Mouse (Mus musculus) stomach, embryonic 14.5 days (tissue): Measurements from ENCODE around the gene Tmprss7. TPM values are rescaled to one million over a fixed set of nuclear protein-coding genes. Genes with fewer than 3 reads are reported as not detected.

Source experiments
- ATAC-seq: fragments of 200-750 bp; cut with Nextera tagmentation; 2 replicates; pipeline ENCODE4 v1.8.0; 2017; ENCODE audit warnings: low read depth, moderate TSS enrichment; ENCODE audit not compliant: insufficient number of reproducible peaks, insufficient read depth, low FRiP score
- H3K27ac ChIP-seq: fragments of 300-500 bp; sonication (generic); 2 replicates; pipeline ENCODE4 v1.5.1; 2014; ENCODE audit warnings: mild to moderate bottlenecking, low read length, moderate library complexity, mixed read lengths
- H3K27me3 ChIP-seq: fragments of 300-500 bp; sonication (generic); 2 replicates; pipeline ENCODE4 v1.6.1; 2014; ENCODE audit warnings: low read length, control low read depth, mixed read lengths; ENCODE audit not compliant: control insufficient read depth, insufficient read depth
- H3K36me3 ChIP-seq: fragments of 300-500 bp; sonication (generic); 2 replicates; pipeline ENCODE4 v1.6.1; 2014; ENCODE audit warnings: mild to moderate bottlenecking, control low read depth, low read length, moderate library complexity, mixed read lengths; ENCODE audit not compliant: control insufficient read depth, insufficient read depth
- H3K4me1 ChIP-seq: fragments of 300-500 bp; sonication (generic); 2 replicates; pipeline ENCODE4 v1.6.1; 2014; ENCODE audit warnings: low read length, control low read depth, mixed read lengths; ENCODE audit not compliant: control insufficient read depth, insufficient read depth
- H3K4me2 ChIP-seq: fragments of 300-500 bp; sonication (generic); replicated peaks from 2 replicates; pipeline ENCODE4 v1.6.1; 2014; ENCODE audit warnings: low read depth, low read length, control low read depth
- H3K4me3 ChIP-seq: fragments of 300-500 bp; sonication (generic); 2 replicates; pipeline ENCODE4 v1.5.1; 2014; ENCODE audit warnings: low read depth, low read length, control low read depth
- H3K9ac ChIP-seq: fragments of 300-500 bp; sonication (generic); replicated peaks from 2 replicates; pipeline ENCODE4 v1.6.1; 2014; ENCODE audit warnings: low read depth, mild to moderate bottlenecking, control low read depth, low read length, moderate library complexity, mixed read lengths
- H3K9me3 ChIP-seq: fragments of 300-500 bp; sonication (generic); 2 replicates; pipeline ENCODE4 v1.6.1; 2016; ENCODE audit warnings: low read depth, low read length, control low read depth; ENCODE audit not compliant: control insufficient read depth
- WGBS: fragments of 180-500 bp; shearing (Covaris S2); extraction: QIAGEN DNeasy Blood & Tissue Kit; methylation state at CpG from one replicate; pipeline ENCODE4 v1.1.7; 2014; 5-methylcytosine and 5-hydroxymethylcytosine counted together
- polyA plus RNA-seq: library from polyadenylated mRNA; unstranded; fragments of >200 nt; fragmentation: Nextera tagmentation; extraction: Ambion mirVana; gene quantifications from 2 replicates; pipeline ENCODE4 v1.2.1, GENCODE M21; 2014

The Tmprss7 gene
- polyA plus RNA-seq, 1 experiment from 2014 or later, result not detected

- Histone ChIP-seq H3K9ac (no peak overlapping the region), H3K36me3 (no peaks in the 10 kb centered on the region), H3K27me3 (no peaks in the 10 kb centered on the region), H3K4me1 (no peaks in the 10 kb centered on the region), H3K9me3 (no peaks in the 10 kb centered on the region), H3K4me3 (no peak overlapping the region), H3K27ac (no peak overlapping the region), H3K4me2 (no peak overlapping the region)
- ATAC-seq, result no peak
- WGBS, result 48% methylated on average over 5 of the region's 5 CpGs
Observed at GRCm38 (mm10) chr16:45699301-45699700, 5.8 kb upstream of the Tmprss7 start.

DNA sequence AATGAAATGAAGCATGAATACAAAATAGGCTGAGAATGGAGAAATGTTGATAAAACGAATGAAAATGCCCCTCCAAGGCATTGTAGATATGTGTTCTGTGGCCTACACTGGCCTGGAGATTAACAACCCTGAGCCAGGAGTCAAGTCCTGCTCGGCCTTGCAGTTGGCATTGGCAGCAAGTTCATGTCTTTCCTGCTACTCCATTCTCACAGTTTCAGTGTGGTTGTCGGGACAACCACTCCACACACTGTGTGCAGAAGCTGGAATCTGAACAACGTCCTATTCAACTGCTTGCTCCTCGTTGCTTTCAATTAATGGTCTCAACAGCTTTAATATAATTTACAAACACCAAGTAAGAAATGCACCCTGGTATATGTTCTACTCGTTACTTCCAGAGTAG, 4.5 kb upstream of the Tmprss7 start:
- WGBS, result 79% methylated on average over 6 of the region's 6 CpGs
- ATAC-seq, result no peak

GRCm38 (mm10) chr16:45695445-45696160, 2.1 kb upstream of the Tmprss7 start:
- 71% methylated on average over 9 of the region's 9 CpGs for WGBS

More for the DNA sequence above, 4.5 kb upstream of the Tmprss7 start:
- Histone ChIP-seq H3K9ac (no peak overlapping the region), H3K4me2 (no peak overlapping the region), H3K4me1 (no peaks in the 10 kb centered on the region), H3K4me3 (no peak overlapping the region), H3K9me3 (no peaks in the 10 kb centered on the region), H3K36me3 (no peaks in the 10 kb centered on the region), H3K27ac (no peak overlapping the region), H3K27me3 (no peaks in the 10 kb centered on the region)

GRCm38 (mm10) chr16:45692851-45693250, 607 bp downstream of the Tmprss7 start:
- no peaks in the 10 kb centered on the region for H3K36me3 ChIP-seq
- 69% methylated on average over 3 of the region's 3 CpGs for WGBS

More at GRCm38 (mm10) chr16:45695445-45696160, 2.1 kb upstream of the Tmprss7 start:
- ATAC-seq, result no peak
- no peak overlapping the region for H3K27ac ChIP-seq
- no peaks in the 10 kb centered on the region for H3K36me3 ChIP-seq
- no peaks in the 10 kb centered on the region for H3K4me1 ChIP-seq
- no peaks in the 10 kb centered on the region for H3K27me3 ChIP-seq
- H3K9me3 ChIP-seq, result no peaks in the 10 kb centered on the region
- H3K4me3 ChIP-seq, result no peak overlapping the region
- no peak overlapping the region for H3K9ac ChIP-seq
- no peak overlapping the region for H3K4me2 ChIP-seq

DNA sequence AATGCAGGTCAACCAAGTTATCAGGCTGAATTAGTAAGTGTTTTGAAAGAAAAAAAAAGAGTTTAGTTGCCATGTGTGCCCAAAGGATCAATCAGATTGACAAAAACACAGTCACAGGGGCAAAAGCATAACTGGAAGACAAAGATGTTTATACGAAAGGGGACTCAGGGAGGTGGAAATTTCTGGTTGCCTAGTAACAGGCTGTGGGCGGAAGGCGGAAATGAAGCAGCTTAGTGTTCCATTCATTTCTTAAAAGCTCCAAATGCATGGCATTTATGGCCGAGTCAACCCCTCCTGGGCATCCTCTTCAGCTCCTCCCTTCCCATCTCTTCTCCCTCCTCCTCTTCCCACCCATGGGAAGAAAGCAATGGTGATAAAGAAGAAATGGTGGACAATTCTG, 3.3 kb downstream of the Tmprss7 start:
- no peak overlapping the region for H3K4me3 ChIP-seq
- 8% methylated on average over 4 of the region's 4 CpGs for WGBS
- no peaks in the 10 kb centered on the region for H3K9me3 ChIP-seq
- ATAC-seq, result no peak
- H3K36me3 ChIP-seq, result no peaks in the 10 kb centered on the region
- no peak overlapping the region for H3K4me2 ChIP-seq
- H3K27me3 ChIP-seq, result no peaks in the 10 kb centered on the region
- H3K27ac ChIP-seq, result no peak overlapping the region
- H3K9ac ChIP-seq, result no peak overlapping the region
- H3K4me1 ChIP-seq, result no peaks in the 10 kb centered on the region

More at GRCm38 (mm10) chr16:45692851-45693250, 607 bp downstream of the Tmprss7 start:
- no peak for ATAC-seq
- Histone ChIP-seq H3K4me3 (no peak overlapping the region), H3K4me1 (no peaks in the 10 kb centered on the region), H3K4me2 (no peak overlapping the region), H3K27ac (no peak overlapping the region), H3K9me3 (no peaks in the 10 kb centered on the region), H3K27me3 (no peaks in the 10 kb centered on the region), H3K9ac (no peak overlapping the region)

GRCm38 (mm10) chr16:45686833-45687232, 6.6 kb downstream of the Tmprss7 start:
- Histone ChIP-seq H3K9ac (no peak overlapping the region), H3K4me1 (no peaks in the 10 kb centered on the region), H3K4me3 (no peak overlapping the region), H3K4me2 (no peak overlapping the region), H3K27me3 (no peaks in the 10 kb centered on the region), H3K27ac (no peak overlapping the region), H3K36me3 (no peaks in the 10 kb centered on the region), H3K9me3 (no peaks in the 10 kb centered on the region)
- ATAC-seq, result no peak
- WGBS, result 83% methylated on average over 3 of the region's 3 CpGs

DNA sequence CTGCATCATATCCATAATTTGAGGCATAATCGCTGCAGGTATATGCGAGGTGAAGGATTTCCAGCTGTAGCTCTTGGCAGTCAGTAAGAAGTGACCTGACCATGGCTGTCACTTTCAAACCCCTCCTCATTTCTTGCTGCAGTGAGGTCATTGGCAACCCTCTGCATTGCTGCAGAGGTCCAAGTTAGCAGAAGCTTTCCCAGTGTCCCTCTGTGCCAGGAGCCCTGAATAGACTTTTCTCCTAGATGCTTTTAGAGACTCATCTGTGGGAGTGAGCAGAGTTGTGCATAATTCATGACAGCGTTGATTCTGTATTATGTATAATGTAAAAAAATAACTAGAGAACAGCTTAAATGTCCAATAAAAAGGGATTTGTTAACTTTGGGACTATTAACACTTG, 8.2 kb downstream of the Tmprss7 start:
- ATAC-seq, result no peak

DNA sequence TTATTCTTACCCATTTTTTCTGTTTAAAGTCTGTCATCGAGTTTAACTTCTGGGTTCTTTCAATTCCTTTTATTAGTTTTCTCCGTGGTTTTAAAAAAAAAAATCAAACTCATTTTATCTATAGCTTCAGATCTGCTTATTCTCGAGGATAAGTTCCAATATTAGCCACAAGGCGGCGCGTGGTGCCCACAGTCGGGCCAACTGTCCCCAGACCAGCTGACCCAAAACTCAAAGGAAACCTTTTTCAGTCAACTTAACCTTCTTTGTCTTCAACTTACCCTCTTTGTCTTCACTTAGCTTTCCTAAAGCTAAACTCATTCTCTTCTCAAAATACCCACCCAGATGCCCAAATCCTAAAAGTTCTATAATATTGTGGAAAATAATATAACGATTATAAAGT, 8.6 kb downstream of the Tmprss7 start:
- 13% methylated on average over 8 of the region's 8 CpGs for WGBS
- H3K27ac ChIP-seq, result no peak overlapping the region
- no peaks in the 10 kb centered on the region for H3K4me1 ChIP-seq
- H3K9ac ChIP-seq, result no peak overlapping the region
- no peaks in the 10 kb centered on the region for H3K36me3 ChIP-seq
- H3K4me2 ChIP-seq, result no peak overlapping the region
- no peaks in the 10 kb centered on the region for H3K9me3 ChIP-seq
- ATAC-seq, result no peak
- H3K4me3 ChIP-seq, result no peak overlapping the region
- H3K27me3 ChIP-seq, result no peaks in the 10 kb centered on the region

More for the DNA sequence above, 8.2 kb downstream of the Tmprss7 start:
- Histone ChIP-seq H3K4me3 (no peak overlapping the region), H3K4me1 (no peaks in the 10 kb centered on the region), H3K4me2 (no peak overlapping the region), H3K36me3 (no peaks in the 10 kb centered on the region), H3K27me3 (no peaks in the 10 kb centered on the region), H3K9ac (no peak overlapping the region), H3K9me3 (no peaks in the 10 kb centered on the region), H3K27ac (no peak overlapping the region)
- WGBS, result 66% methylated on average over 3 of the region's 3 CpGs

- H3K27ac ChIP-seq, result no peak overlapping the region
- H3K4me1 ChIP-seq, result no peaks in the 10 kb centered on the region
- 30% methylated on average over 1 of the region's 1 CpGs for whole genome bisulfite sequencing
- H3K4me3 ChIP-seq, result no peak overlapping the region
- ATAC-seq, result no peak
- H3K9me3 ChIP-seq, result no peaks in the 10 kb centered on the region
- no peaks in the 10 kb centered on the region for H3K36me3 ChIP-seq
- H3K4me2 ChIP-seq, result no peak overlapping the region
- H3K9ac ChIP-seq, result no peak overlapping the region
- H3K27me3 ChIP-seq, result no peaks in the 10 kb centered on the region
Observed at GRCm38 (mm10) chr16:45676462-45676861, 17.0 kb downstream of the Tmprss7 start.
